Mouse (Mus musculus): ENCODE measurements around the gene Gm14391.

DNA sequence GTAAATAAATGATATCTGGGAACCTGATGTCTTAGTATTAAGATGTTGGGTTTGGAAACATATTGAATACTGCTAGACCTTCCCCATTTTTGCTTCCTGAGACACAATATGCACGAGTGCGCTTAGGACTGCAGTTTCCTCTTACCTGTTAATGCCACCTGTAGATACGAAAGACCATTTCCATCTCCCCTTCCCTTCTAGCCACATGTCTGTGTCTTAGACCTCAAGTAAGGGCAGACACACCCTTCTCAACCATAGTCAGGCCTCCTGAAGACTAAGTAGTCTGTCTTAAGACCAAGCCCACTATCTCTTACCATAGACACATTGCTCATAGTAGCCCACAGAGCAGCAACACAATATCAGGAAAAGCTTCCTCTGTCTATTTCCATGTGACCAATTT lies 34.6 kb downstream of the Gm14391 start:
- TF ChIP-seq EP300 (IDR thresholded peaks at IDR 0.05; ENCODE audit: insufficient read depth, low read depth, low read length) (no peak), POLR2A (IDR thresholded peaks at IDR 0.05; ENCODE audit: insufficient read depth, low read length) (no peak), CTCF (IDR thresholded peaks at IDR 0.05; ENCODE audit: low read depth, low read length) (no peak)
